Mouse (Mus musculus): ENCODE data around the gene Dscam.

The Dscam gene

GRCm38 (mm10) chr16:97016244-97016850, 154.2 kb downstream of the Dscam start:
- DNase-seq: no peak

DNA sequence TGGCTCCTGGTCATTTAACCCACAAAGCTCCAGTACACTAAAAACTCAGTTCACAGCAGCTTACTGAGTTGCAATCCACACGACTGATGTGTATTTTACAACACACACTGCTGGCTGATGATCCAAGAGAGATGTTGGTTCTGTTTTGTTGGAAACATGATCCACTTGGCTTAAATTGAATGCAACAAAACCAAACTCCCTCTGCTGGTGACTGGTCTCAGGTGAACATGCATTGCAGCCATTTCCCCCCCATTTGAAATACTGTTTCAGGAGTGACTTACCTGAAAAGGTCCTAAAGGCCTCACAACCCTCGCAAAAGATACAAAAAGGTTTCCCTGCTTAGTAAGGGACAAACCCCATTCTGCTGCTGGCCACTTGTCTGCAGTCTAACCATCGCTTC, 156.2 kb downstream of the Dscam start:
- no peak for DNase-seq

DNA sequence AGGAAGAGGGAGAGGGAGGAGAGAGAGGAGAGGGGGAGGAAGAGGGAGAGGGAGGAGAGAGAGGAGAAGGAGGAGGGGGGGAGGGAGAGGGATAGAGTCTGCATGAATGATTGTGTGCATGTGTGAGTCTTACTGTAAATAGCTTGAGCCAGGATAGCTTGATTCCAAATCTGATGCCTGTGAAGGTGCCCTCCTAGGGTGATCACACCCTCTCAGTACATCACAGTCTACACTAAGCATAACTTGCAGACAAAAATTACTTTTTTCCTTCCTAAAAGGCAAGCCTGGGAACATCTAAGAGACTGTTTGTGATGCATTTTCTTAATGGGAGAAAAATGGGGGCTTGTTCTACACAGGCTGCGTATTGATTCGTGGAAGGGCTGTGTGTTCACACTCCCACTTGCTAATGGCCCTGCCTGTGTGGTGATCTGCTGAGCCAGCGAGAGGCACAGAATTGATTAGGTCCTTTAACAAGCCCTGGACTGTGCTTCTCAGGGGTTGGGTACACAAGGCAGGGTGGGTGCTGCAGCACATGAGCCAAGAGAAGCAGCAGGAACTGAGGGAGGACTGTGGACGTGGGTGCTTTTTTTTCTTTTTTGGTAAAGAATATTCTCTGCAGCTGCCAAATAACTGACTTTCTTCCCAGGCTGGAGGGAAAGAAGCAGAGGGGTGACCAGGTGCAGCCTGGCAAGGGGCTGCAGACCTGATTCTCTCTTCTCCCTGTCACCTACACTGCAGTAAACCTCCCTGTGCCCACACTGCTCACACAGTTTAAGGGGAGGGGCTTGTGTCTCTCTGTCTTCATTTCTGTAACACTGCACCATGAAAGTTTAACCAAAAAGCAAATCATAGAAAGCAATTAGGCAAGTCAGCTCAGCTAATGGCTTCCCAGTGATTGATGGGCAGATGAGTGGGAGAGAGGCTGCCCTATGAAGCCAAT, 161.2 kb downstream of the Dscam start:
- DNase-seq: no peak

DNA sequence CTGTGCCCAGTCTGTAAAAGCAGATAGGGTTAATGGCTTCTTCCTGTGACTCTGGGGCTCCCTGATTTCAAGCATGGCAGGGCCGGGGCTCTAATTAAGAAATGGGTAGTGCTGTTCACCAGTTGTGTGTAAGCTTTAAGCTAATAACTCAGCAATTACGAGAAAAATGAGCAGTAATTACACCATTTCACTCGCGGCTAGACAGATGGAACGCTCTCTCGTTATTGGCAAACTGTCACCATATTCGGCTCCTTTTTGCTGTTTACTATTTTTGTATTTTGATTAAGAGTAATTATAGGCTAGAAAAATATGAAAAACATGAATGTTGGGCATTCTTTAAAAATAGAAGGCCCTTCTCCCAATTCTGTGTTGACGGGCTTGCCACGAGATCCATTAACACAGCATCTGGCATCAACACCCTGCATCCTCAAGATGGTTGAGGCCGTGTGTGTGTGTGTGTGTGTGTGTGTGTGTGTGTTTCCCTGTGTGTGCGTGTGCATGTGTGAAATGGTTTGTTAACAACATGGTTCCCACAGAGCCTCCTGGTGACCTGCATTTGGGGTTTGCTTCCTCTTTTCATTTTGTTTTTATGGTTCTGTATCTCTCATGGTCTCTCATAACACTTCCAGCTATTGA, 162.5 kb downstream of the Dscam start:
- DNase-seq: no peak

DNA sequence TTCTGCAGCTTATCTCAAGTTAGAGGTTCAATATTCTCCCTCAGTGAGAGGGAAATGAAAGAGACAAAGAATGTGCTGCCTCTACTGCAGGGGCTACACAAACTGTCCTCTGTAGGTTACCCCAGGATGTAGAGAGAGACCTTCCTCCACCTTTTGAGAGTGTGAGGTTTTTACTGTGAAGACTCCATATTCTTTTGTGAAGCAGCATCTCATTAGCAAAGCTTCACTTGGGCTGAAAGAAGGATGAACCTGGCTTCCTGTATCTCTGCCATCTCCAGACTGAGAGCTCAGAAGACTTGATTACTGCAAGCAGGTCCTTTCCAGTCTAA, 163.7 kb downstream of the Dscam start:
- DNase-seq: no peak

DNA sequence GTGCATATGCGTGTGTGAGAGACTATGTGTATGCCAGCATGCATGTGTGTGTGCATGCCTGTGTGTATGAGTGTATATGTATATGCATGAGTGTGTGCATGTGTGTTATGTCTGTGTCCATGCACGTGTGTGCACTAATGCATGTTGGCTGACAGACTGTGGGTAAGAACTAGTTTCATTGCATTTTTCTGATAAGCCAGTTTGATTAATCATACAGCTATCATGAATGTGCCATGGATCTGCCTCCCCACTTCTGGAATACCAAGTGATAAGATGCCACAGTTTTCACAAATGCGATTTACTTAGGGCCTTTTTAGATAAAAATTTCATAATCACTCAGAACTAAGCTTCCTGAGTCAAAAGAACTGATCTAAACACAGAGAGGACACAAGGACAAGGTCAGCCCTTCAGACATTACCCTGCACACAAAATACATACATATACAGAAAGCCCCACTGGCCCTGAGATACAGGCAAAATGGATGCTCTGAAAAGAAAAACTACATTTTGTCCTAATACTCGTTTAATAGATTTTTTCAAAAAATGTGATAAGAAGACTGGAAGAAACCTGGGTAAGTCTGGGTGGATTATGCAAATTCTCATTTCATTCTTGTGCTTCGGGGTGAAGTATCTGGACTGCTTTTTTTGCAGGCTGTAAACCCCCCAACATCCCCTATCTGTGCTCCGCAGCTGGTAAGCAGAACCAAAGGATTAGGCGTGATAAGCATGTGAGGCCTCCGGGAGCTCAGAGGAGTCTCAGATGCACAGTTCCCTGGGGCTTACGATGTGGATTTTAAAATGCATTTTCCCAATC, 164.3 kb downstream of the Dscam start:
- no peak for DNase-seq

- DNase-seq: no peak
Measured at GRCm38 (mm10) chr16:97003965-97004364, 166.6 kb downstream of the Dscam start.

DNA sequence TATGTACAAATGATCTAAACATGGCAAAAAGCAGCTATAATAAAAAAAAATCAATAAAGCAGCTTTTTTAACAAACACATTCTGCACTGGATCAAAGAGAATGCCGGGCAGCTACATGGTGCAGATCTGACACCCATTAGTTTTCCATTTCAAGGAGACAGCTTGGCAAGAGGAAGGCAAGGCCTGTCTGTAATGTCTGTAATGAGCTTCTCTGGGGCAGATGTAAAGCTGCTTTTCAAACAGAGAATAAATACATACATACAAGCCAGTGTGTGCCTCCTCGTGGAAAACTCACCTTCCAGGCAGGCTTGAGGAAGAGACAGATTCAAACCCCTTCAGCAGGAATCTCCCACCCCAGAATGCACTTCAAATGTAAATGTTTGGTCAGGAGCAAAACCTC, 167.7 kb downstream of the Dscam start:
- DNase-seq: no peak

DNA sequence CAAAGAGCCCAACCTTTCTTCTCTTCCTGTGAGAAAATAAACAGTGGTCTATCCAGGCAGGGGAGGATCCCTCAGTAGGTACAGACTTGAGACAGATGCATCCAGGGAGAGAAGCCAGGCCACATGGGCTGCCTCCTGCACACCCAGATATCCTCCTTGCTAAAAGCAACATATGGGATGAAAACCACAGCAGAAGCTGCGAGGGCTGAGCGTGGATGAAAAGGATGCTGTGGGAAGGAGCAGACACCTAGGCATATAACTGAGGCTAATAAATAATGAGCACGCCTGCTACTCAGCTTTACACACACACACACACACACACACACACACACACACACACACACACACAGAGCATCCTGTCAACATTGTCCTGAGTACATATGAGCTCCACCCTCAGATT, 168.4 kb downstream of the Dscam start:
- DNase-seq: no peak

- no peak for DNase-seq
Measured at GRCm38 (mm10) chr16:96996854-96997253, 173.7 kb downstream of the Dscam start.

- no peak for DNase-seq
Measured at GRCm38 (mm10) chr16:96995858-96996257, 174.7 kb downstream of the Dscam start.

DNA sequence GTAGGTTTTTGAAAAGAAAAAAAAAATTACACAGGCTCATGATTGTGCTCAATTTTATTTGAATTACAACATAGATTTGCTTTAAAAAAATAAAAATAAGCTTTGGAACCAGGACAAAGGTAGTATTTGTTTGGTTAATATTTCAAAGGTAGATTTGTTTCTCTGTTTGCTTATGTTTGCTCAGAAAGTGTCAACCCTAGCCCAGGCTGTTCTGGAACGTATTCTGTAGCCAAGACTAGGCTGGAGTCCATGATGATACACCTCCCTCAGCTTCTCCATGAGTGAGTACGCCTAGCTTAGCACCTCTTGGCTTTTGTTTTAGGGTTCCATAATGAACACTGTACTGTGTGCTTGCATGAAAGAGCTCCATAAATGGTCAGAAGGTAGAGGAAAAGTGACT, 183.2 kb downstream of the Dscam start:
- DNase-seq: no peak

GRCm38 (mm10) chr16:96973300-96973699, 197.3 kb downstream of the Dscam start:
- no peak for DNase-seq

DNA sequence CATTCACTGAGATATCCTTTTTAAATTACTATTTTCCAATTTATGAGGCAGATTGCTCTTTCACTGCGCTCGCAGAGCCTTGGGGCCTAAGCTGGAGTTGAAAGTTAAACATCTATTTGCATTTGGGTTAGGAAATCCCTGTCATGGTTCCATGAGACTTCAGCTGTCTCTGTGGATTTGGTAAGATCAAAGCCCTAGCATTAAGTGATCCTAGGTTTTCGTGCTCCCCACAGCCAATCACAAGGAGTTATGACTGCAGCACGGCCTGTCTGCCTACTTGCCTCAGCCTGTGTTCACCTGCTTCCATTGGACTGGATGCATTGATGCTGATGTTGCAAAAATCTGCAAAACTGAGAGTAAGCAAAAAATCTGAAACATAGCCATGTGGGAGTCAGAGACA, 198.8 kb downstream of the Dscam start:
- no peak for DNase-seq

DNA sequence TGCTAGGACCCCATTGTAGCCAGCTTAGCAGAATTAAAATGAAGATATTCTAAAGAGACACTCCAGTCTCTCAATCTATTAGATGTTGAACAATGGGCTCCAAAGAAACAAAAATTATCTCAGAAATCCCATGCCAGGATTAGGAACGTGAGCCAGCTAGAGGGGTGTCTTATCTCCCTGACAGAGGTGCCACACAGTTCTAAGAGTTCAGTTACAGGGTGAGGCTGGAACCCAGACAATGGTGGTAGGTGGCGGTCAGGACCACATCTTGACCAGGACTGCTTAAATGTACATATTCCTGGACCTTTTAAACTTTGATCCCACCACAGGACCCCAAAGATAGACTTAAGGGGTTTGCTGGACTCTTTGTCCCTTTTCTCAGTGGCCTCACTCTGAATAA, 200.1 kb downstream of the Dscam start:
- DNase-seq: no peak

DNA sequence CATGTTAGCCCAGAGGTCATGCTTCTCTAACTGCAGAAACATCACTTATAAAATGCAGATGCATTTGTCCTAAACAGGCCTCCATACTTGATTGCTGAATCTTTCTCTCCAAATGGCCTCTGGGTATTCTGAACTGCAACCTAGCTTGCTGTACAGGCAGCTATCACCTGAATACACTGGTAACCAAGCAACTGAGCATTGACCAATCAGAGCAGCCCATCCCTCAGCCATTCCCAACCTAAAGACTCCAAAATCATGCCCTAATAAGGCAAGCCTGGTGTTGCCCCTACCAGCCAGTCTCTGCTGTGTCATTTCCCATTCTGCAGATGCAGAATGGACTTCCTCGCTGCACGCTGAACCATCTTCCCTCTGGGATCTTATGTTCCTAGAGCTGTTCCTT, 200.9 kb downstream of the Dscam start:
- DNase-seq: no peak

- DNase-seq: no peak
Measured at GRCm38 (mm10) chr16:96968885-96969480, 201.6 kb downstream of the Dscam start.

DNA sequence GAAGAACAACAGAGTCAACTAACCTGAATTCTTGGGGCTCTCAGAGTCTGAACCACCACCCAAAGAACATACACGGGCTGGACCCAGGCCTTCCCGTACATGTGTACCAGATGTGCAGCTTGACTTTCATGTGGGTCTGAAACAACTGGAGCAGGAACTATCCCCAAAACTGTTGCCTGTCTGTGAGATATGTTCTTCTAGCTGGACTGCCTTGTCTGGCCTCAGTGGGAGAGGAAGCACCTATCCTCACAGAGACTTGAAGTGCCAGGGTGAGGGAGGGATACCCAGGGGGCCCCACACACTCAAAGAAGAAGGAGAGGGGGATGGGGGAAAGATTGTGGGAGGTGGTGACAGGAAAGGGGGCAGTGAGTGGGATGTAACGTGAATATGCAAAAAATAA, 210.9 kb downstream of the Dscam start:
- DNase-seq: no peak

DNA sequence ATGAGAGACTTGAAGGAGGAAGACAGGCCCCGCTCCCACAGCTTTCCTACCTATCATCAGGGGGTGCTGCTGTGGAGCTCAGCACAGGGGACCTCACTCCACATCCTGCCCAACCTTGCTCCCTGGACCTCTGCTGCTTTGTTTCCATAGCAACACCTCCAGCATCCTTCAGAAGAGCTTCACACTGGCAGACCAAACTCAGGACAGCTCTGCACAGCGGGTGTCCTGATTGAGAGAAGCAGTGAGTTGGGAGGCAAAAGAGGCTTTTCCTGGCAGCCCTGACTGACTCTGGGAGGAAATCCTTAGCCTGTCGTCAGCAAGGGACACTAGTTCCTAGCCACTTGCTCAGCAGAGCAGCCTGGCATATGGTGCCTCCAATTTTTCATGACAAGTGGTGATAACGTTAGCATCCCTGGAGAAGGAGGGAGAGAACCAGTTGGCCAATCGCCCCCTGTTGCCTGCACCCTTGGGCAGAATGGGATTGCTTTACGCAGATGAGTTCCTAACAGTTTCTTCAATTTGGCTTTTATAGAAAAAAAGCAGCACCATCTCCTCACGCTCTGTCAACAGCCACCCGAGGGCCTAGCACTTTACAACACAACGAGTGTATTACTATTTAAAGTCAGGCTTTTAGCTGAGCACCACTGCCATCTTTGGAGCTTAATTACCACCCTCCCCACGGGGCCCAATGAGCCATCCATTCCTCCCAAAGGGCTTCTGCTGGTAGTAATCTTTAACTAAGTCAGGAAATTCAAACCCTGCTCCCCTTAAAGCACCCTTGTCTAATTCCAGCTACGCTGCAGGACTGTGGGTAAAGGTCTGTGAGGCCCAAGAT, 224.9 kb downstream of the Dscam start:
- DNase-seq: no peak

DNA sequence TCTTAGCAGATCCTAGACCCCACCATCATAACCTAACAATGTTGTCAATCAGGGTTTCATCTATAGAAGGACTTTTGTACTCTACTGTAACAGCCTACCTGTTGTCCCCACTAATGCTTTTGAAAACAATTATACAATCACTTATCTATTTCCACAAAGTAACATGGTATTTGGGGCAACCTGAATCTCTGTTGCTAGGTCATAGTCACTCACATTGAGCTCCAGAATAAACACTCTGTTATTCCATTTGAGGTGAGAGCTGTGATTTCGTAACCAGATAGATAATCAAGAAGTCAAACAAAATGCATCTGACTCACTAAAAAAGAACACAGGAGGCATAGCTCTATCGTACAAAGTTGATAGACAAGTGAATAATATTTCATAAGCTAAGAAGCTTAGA, 226.9 kb downstream of the Dscam start:
- no peak for DNase-seq

DNA sequence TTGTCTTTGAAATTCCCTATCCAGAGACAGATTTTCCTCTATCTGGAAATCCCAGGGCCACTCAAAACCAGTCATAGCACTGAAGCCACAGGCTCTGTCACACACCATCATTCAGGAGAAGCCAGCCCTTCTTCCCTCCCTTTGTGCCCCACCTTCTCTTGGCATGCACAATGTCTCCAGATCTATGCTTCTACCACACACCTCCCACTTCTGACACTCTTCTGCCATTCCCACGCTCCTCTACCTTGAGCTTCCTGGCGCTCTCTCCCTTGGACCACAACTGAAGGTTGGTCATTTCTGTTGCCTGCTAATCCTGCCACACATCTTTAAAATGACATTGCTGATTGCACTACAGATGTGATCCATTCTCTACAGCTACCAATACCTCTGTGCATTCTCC, 235.8 kb downstream of the Dscam start:
- DNase-seq: no peak

DNA sequence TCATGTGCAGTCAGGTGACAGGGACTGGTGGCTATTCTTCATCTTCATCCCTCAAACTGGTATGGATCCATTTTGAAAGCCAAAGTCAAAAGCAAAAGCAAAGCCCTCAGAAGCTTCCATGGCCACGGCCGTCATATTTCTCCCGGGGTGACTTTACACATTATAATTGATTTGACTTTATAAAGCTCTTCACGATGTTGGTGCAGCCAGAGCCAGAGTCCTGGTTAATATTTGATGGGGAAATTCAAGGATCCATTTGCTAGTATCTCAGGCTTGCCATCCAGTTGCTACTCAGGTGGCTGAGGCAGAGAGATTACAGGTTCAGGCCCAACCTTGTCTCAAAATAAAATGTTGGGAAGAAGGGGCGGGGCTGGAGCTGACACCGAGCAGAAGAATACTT, 238.3 kb downstream of the Dscam start:
- no peak for DNase-seq
